Mouse (Mus musculus) retina, postnatal 7 days (tissue): ENCODE results near the gene Sall2.
"Not testable (repeated sequence)": the region's sequence is repeated elsewhere in the genome, so short reads cannot be mapped to it uniquely, and the experiment has no call there.

Experiments used
- DNase-seq: peaks from one replicate; pipeline ENCODE4 v3.0.0-alpha.2; 2012; ENCODE audit warnings: low read depth, low spot score

Gene Sall2

DNA sequence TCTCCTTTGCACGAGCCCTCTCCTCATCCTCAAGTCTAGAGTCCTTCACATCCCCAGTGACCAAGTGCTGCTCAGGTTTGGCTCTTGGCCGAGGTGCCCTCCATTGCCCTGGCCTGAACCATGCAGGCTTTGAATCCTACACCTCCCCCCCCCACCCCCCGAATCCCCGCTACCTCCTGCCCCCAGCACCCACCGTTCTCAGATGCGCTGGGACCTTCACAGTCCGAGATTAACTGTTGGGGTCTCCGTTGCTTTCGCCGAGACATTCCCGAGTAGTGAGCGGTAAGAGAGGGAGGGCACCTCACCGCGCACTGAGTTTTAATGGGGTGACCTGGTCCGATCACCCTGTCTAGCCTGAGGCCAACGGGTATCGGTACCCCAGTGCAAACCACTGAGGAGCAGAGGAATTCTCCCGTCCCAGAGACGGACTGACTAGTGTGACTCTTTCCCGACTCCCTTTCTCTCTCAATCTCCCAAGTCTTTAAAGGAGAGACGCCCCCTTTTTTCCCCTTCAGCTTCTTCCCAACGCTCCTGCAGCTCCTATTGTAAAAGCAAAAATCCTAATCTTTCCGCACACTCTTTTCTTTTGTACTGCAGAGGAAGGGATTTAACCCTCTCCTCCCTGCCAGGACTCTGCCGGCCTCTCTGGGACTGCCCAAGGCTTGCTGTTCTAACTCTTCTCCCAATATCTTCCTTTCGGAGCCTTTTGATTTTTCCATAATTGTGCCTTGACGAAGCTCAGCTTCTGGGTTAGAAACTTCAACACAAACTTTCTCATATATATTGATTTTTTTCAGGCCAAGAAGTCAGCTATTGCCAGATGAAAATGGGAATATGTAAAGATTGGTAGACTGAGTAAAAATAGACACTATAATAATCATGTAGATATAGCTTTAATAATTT lies at the start of gene Sall2:
Gene Sall2, minus strand, starts transcription at position 853 of the 903 bp plus-strand sequence.
- no peak for DNase-seq

DNA sequence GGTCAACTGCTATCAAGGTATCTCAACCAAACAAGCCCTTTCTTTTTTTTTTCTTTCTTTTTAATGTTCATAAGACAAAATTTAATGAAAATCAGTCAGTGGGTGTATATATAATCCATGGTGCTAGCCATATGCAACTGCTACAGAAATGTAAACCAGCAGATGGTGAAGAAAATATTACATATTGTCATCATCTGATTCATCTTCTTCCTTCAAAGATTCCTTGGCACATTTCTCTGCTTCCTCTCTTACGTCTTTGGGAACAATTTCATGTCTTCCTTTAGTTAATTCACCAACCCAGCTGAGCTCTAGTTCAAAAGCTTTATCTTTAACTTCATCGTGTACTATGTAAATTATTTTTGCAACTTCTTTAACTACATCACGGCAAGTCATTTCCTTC lies 40.2 kb upstream of the Sall2 start:
- DNase-seq = no peak

DNA sequence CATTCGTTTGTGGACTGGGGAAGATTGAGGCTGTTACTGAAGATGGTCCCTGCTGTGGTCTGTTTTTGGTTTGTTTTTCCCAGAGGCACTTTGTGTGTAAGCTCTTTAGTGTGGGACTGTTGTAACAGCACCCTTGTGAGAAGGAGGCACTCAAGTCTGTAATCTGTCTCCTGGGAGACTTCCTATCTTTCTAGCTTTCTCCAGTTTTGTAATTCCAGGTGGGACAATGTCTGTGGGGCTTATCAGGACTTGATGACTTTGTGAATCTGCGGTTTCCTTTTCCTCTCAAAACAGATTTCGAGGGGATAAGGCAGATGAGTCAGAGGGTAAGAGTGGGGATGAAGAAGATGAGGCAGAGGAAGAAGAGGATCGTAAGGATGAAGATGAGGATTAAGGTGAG lies 27.7 kb upstream of the Sall2 start, which contains the start of gene Olfr1513:
Gene Olfr1513, minus strand, starts transcription at position 101 of the 400 bp plus-strand sequence.
- DNase-seq = no peak

DNA sequence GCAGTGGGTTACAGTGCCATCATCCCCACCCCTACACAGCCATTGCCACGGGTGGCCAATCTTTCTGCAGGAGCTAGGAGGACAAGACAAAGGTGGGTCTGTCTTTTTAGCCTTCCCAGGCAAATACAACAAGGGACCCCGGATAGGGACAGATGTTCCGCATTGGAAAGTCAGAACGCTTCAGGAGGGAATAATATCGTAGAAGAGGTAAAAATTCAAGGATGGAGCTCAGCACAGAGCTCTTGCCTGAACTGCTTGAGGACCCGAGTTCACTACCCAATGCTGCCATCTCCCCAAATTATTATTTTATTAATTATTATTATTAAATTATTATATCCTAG lies 10.9 kb upstream of the Sall2 start:
- DNase-seq = no peak

DNA sequence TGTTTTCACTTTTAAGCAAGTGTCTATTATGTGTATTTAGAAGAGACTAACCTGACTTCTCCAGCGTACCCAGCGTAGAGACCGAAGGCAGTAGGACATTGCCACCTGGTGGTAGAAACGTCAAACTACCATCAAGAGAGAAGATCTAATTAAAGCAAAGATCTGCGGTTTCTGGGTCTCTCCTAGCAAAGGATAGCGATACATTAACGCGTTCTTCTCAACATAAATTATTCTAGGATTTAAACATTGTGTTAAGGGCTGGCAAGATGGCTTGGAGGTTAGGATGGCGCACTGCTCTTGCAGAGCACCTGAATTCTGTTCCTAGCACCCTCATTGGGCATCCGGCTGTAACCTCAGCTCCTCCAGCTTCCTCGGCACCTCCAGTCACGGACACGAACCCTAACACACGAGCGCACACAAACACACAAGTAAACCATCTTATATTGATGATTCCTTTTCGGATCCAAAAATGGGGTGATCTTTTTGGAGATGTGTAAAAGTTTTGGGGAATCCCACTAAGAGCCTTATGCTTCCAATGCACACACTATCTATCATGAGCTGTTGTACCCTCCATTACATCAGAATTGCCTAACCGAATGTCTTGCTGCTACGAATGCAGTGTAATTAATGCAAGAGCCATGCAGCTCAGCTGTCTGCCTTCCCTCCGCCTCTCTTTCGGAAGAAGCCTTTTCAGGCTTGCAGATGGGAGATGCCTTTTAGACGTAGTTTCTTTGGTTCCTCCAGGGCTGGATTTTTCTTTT lies 10.4 kb upstream of the Sall2 start:
- peak; percentile 69 for DNase-seq

DNA sequence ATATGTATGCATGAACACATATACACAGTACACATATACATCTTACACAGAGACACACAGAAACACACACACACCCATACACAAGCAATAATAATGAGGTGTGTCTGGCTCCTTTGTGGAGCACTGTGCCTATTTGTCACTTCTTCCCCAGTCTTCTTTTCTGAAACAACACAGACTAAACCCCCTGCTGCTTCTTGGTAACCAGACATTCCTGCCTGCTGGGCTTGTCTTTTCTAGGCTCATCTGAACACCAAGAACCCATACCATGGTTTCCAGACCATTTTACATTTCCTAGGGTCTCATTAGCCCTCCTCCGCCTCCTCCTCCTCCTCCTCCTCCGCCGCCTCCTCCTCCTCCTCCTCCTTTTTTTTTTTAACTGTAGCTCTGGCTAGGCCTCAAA lies 3.6 kb upstream of the Sall2 start:
- no peak for DNase-seq

DNA sequence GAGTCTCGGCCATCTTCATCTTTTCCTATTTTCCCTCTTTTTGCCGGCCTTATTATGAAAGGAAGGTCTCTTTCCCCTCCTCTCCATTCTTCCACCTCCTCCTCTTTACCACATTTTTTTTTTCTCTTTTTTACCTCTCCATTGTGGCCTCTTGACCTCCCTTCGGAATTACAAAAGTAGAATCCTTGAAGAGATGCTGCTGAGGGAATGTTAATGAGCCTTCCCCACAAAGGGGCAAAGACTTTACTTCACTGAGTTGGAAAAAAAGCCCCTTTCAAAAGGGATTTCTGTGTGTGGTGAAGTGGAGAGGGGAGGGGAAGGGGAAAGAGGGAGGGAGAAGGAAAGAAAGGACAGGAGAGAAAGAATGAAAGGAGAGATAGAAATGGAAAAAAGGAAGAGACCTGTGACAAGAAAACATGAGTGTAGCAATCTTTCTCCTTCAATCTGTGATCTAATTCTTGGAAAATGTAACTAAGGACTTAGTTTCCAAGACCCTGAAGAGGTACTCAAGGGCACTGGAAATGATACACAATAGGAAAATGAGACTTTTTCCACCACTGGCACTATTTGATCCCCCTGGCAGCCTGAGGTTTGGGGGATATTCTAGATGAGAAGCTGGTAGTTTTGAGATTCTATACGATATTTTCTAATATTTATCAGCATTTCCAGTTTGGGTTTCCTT lies 2.6 kb upstream of the Sall2 start:
- no peak for DNase-seq

DNA sequence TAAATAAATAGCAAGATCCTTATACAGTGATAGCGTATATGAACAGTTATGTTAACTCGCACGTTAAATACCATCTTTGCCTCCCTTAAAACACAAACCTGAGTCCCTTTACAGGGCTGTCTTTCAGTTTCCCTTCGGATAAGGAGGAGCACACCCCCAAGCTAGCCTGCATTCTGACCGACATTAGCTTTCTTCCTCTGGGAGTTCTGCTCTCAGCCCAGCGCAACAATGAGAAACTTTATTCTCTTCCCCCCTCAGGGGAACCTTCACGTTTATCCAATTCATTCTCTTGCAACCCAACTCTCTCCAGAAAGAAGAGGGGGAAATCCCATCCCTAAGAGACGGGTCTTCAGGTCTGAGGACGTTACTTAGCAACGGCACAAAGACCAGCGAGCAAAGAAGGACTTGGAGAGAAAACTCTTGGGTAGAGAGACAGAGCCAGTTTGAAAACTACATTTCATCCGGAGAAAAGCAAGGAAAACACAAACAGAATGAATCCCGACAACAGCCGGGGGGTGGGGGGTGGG lies 1.1 kb downstream of the Sall2 start:
- no peak for DNase-seq

DNA sequence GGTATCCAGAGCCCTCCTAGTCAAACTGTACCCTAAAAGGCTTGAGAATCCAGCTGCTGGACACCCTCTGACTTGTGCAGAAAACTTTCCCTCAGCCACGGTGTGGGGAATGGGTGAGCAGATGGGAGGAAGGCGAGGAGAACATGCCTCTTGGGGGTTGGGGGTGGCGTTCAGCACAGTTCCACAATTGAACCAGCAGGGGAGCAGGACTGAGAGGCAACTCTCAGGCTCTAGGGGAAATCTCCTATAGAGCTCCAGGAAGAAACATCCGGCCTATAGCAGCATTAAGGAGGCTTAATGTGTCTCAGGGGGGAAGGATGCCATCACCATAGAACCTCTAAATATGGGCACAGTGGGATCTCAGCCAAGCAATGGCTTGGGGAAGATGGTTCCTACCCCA lies 2.7 kb downstream of the Sall2 start:
- no peak for DNase-seq

DNA sequence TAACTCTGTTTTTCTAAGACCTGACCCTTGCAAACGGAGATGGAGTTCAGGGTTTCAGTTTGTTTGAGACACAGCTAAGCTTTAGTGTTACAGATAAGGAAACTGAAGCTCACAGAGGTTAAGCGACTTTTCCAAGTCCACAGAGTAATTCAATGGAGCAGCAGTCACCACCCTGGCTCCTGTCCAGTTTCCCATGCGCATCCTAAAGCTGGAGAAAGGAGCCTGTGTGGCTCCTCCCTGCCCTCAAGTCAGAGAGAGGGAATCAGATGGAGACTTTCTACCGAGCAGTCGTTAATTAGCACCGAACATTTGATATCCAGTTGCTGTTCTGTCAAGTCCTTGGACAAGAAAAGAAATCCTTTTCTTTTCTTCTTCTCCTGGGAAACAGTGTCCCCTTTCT lies 9.2 kb downstream of the Sall2 start:
- no peak for DNase-seq

DNA sequence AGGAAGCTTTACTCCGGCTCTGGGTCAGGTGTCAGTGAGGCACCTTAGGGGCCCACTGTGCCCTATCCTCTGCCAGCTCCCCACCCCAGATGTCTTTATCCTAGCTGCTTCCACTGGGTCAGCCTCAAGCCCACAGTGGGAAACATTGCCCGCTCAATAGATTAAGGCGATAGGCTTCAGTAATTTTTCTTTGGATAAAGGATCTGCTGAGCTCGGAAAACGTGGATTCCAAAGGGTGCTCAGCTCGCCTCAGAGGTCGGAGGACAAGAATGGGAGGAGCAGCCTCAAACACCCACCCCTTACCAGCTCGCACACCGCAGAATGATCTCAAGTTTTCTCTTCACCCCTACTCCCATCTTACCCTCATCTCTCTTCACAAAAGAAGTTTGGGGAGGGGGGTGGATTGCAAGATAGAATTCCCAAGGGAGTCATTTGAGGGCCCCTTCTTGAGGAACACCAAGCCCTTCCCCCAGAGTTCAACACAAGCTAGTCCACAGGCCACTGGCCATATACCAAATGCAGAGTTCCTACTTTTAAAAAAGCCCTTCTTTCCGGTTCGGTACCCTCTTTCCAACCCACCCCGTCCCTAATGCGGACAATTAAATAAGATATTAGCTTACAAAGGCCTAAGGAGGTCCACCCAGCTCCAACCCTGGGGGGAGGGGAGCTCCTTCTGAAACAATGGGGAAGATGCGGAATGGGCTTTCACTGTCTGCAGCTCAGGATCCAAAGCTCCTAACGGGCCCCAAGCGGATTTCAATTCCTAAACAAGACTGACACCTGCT lies 11.9 kb downstream of the Sall2 start:
- DNase-seq = peak; percentile 16

DNA sequence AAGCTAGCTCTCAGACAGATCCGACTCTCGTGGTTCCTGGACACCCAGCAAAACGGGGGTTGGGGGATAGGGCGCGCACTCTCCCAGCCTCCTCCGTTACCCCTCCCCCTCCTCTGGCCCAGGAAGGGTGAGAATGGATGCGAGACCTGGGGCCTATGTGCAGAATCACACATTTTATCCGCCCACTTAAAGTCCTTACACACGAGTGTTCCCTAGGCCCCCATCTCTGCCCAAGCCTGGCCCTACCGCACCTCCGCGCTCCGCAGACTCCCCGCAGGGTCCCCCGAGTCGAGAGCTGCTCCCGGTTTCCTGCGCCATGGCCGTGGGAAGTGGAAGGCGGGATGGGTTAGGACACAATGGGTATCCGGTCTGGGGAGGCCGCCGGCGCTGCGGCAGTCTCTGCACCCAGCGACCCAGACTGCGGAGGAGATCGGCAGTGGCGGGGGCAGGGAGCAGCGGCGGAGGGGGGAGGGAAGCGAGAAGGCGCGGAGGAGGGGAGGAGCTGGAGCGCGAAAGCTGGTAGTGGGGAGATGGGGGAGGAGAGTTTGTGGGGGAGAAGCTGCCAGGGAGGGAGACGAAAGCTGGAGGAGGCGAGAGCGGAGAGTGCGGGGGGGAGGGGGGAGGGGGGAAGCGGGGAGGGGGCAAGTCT lies 12.6 kb downstream of the Sall2 start:
- peak; percentile 69 for DNase-seq

DNA sequence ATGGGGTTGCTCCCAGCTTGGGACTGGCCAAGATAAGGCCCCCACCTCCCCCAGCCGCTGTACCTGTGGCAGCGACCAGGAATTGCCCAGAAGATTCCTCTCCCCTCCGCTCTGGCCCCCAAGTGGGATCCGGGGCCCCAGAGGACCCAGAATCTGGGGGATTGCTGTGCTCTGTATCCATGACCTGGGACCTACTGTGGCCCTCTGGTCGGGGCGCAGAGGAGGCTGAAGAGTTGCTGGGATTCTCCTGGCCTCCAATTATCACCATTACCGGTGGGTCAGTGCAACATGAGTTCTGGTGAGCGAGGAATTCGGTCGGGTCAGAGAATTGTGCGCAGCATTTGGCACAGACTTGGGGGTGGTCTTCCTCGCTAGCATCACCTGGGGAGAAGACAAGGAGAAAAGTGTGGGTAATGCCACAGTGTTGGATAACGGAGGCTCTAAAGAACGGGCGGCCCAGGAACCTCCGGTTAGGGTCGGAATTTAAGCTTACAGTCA lies 13.2 kb downstream of the Sall2 start:
- DNase-seq = no peak

DNA sequence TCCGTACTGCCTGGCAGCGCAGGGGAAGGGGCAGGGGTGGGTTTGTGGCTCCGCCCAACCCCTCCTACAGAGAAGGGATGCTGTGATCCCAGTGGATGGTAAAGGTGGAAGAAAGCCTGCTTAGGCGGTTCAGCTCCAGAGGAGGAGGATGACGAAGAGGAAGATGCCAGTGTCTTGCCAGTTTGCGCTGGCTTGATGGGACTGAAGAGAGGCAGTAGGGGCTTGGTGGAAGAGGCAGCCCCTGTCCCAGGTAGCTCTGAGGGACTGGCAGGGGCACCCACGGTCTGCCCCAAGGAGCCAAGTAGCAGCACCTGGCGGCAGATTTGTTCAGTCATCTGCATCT lies 13.8 kb downstream of the Sall2 start:
- DNase-seq = no peak

DNA sequence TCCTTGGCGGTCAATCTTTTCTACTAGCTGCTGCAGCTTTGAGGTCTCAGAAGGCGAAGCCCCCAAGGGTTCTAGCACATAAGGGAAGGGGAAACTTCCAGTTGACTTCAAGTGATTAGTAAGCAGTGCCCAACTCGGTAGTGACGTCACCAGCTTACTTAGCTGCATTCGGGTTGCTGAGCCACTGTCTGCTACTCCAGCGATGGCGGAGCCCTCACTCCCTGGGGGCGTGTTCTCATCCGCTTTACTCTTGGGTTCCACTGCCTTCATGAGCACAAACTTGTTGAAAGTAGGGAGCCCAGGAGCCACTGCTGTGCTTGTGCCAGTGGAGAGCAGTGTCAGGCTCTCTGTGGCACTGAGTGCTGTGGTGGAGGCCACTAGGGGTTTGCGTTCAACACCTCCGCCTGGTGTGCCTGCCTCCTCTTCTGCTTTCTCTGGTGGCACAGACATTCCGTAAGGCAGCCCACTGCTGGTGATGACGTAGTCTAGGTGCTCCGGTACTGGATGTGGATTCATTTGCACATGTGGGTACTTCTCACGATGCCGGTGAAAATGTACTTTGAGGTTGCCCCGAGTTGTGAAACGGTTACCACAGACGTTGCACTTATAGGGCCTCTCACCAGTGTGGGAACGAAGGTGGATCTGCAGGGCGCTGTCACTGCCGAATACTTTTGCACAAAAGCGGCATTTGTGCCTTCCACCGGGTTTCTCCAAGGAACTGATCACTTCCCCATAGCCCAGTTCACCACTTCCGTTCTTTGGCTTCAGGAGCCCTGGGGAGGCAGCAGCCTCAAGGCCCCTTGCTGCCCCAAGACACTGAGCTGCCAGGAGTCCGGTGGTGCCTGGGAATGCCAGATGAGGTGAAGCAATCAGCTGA lies 14.4 kb downstream of the Sall2 start:
- DNase-seq = no peak

DNA sequence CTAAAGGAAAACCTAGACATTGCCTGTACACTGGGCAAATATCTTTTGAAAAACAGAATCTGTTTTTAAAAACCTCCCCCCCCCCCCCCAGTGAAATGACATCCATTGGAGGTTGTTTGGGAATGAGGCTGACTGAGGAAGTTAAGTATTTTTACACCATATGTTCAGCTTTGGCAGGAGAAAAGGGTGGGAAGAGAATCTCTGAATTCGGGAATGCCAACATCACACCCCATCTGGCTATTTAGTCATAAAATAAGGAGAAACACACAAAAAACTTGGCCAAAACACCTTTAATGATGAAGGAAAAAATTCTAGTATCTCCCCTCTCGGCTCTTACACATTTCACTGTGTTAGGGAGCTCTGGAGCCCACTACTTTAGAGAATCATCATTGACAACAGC lies 17.7 kb downstream of the Sall2 start:
- no peak for DNase-seq

DNA sequence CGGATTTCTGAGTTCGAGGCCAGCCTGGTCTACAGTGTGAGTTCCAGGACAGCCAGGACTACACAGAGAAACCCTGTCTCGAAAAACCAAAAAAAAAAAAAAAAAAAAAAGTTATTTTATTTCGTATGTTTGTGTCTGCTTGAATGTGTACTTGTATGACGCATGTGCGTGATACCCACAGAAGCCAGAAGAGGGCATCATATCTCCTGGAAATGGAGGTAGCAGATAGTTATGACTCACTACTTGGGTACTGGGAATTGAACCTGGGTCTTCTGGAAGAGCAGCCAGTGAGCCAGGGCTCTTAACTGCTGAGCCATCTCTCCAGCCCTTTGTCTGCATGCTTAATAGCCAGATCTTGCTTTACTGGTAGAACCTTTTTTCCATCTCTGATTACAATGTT lies 18.2 kb downstream of the Sall2 start:
- not testable (repeated sequence) for DNase-seq

DNA sequence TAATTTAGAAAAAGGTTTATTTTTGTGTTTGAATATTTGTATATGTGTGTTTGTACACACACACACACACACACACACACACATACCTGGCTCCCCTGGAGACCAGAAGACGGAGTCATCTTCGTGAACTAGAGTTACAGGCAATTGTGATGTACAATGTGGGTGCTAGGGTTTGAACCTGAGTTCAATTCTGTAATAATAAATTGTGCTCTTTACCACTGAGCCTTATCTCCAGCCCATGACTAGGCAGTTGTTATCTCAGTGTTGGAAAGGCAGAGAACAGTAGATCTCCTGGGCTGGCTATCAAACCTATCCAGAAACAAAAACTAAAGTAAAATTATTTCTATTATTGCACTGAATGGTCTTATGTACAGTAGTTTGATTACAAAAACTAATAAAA lies 22.5 kb downstream of the Sall2 start:
- DNase-seq = no peak

DNA sequence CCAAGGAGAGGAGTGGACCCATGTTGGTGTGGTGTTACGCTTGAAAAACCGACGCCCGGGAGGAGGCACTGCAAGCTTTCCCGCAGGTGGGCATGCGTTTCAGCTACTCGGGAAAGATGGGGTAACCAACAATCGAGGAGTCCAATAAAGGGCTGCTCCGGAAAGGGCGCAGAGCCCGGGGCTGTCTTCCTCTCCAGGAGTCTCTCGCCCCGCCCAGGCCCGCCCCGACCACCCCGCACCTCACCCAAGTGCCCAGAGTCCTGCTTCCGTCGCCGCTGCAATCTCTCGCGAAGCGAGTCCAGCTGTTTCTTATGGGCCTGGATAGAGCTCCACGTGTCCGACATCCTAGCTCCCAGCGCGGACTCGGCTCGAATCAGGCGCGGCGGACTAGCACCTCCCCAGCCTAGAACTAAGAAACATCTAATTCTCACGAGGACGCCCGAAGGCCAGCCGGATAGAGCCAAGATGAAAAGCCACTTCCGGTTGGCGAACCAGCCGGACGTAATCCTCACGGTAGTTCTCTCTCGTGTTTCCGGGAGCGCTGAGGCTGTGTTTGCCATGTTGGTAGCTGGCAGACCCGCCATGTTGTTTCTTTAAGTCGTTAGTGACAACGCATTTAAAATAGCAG lies 23.8 kb downstream of the Sall2 start, which contains the start of gene Mettl3:
Gene Mettl3, minus strand, starts transcription at position 485 of the 628 bp plus-strand sequence.
- DNase-seq = peak; percentile 91
